Mouse (Mus musculus): ENCODE results near the gene Chn2. TPM values are rescaled to one million over a fixed set of nuclear protein-coding genes. Genes with fewer than 3 reads are reported as not detected.

The Chn2 gene
- total RNA-seq, 2 experiments from 2014 or later: 38.8 to 42.7 TPM

DNA sequence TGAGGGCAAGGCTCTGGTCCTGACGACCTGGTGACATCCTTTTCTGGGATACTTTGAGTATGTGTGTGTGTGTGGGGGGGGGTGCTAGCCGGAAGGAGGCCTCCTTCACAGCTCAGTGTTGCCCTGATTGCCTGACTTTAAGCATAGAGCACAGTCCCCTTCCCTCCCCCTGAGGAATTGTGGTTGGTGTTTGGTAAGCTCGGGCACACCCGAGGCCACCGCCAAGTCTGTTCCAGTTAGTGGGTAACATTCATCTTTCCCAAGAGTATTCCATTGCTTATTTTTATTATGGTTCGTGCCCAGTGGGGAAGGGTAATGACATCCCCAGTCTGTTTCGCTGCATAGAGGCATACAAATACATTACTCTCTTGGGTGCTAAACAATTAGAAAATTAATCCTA, 172.6 kb downstream of the Chn2 start:
- intact Hi-C loops (cut with DNase I): no loop called here
- no peak for DNase-seq (ENCODE audit: low spot score in 2 of 2)

DNA sequence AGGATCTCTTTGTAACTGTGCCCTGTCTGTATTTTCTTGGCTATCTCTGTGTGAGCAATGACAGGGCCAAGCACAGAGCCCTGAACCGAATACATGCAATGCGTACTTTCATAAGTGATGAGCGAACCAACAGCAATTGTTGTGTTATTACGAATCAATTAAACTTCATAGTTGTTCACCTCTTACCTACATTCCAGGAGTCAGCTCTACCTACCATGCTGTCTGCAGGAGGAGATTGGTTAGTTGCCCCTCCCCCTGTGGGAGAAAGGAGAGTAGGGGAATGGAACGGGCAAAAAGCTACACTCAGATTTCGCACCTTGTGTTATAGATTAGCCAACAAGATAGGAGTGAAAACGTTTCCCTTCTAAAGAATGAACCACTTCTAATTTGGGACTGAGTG, 174.4 kb downstream of the Chn2 start:
- no peak for DNase-seq (ENCODE audit: low spot score in 2 of 2)
- intact Hi-C loops (cut with DNase I): no loop called here

DNA sequence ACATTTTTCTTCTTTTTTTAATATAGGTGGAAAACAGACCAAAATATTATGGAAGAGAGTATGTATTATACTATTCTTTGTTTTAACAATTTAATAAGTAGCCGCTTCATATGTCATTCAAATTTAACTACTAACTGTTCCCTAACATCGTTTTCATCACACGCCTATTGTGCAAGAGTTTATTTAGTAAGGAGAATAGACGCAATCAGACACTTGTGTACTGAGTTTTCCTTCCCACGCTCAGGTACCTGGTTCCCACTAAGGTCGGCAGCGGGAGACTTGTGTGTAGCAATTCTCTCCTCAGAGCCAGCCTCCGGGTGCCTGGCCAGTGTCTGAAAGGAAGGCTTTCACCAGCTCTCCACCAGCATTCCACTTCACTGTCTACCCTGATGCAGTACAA, 176.3 kb downstream of the Chn2 start:
- DNase-seq (ENCODE audit: low spot score in 2 of 2): no peak
- intact Hi-C loops (cut with DNase I): no loop called here

DNA sequence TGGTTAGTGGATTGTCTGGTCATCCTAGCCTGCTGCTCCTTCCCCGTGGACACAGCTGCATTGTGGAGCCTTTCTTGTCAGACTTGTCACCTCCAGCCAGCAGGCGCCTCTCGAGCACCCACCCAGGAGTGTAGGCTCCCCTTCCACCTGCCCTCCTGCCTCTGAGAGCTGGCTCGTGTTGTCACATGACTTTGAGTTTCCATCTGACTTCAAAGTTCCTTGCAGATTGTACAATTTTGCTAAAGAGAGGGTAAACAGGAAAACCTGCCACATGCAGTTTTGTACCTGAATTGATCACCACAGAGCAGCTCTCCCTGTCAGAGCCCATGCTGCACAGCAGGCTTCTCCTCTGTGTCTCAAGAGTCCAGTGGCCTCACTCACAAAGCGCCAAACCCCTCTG, 177.2 kb downstream of the Chn2 start:
- DNase-seq (ENCODE audit: low spot score in 2 of 2): no peak
- intact Hi-C loops (cut with DNase I): no loop called here

DNA sequence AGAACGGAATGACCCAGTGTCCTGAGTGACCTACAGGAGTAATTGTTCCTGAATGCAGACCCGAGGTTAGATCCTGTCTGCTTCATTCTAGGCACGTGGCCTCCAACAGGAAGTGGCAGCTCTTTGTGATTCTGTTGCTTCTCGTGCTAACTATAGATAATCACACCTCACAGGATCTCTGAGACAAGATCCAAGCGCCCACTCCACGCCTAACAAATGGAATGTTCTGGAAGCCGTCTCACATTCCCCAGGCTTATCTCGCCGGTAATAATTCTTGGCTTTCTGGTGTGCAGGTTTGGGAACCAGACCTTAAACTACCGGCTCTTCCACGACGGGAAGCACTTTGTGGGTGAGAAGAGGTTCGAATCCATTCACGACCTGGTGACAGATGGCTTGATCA, 180.8 kb downstream of the Chn2 start:
- peak in 1 of 2 experiments; percentile 54 for DNase-seq (ENCODE audit: low spot score in 2 of 2)
- intact Hi-C loops (cut with DNase I): no loop called here

DNA sequence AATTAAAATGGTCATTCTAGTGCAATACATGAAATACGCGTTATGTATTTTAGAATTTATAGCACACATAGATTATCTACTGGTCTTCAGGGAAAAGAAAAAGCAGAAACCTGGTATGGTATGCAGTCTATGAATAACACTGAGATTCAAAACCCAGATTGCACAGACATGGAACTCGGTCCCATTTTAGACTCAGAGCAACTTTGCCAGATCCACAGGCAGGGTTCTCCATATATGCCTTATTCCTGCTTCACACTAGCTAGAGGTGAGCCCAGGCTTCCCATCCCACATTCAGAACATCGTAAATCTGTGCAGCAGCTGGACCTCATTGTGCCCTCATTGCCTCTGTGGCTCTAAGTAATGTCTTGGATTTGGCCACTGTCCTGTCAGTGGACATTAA, 184.2 kb downstream of the Chn2 start:
- intact Hi-C loops (cut with DNase I): no loop called here

DNA sequence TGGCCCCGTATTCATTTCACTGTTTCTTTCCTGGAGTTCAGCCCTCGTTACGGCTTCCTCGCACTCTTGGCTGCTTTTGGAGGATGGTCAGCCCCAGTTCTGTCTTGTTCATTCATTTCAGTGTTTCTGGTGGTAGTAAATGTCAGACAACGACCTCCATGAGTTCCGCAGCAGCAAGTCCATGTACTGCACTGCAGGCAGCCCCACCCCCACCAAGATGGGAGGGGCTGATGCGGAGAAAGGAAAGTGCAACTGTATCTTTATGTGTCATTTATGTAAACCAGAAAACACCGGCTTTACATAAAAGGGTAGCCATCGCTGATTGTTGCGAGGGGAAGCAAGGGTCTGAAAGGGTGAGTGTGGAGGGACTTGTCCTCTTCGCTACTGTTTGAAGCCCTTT, 185.0 kb downstream of the Chn2 start:
- DNase-seq (ENCODE audit: low spot score in 2 of 2): no peak
- intact Hi-C loops (cut with DNase I): no loop called here

More for the DNA sequence above, 184.2 kb downstream of the Chn2 start:
- DNase-seq (ENCODE audit: low spot score in 2 of 2): peak in 1 of 2 experiments; percentile 44

DNA sequence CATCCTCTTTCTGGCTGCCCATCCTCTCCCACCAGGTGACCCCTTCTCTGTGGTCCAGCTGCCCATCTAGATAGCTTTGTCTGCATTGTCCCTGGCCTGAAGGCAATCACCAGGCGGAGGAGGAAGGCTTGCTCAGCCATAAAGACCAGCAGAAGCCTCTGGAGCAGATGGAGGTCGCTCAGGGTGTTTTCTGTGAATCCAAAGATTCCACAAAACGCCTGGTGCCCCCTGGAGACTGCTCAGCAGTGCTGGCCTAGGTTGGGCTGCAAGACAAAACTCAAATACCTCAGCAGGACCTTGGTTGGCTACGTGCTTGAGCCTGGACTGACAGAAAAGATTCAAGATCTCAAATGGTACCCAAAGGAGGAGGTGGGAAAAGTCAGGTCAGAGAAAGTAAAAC, 186.0 kb downstream of the Chn2 start:
- DNase-seq (ENCODE audit: low spot score in 2 of 2): no peak
- intact Hi-C loops (cut with DNase I): loop anchor here (5.0 kb wide), 3 partner anchors 258 to 443 kb away; no protein-coding TSS in a partner anchor

DNA sequence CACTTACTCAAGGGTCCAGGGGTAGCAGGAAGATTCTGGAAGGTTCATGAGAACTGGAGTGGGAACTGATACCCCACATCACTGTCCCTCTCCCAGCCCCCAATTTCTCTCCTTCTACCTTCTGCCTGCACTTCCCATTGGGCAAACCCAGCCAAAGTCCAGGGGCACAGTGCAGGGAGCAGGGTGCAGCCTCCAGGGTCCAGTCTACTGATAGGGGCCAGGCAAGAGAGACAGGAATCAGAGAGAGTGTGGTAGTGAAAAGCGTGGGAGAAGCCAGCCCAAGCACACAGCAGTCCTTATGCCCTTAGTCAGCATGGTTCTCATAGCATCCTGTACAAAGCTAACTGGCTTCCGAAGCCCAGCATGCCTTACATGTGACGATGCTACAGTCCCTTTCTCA, 187.7 kb downstream of the Chn2 start:
- DNase-seq (ENCODE audit: low spot score in 2 of 2): no peak
- intact Hi-C loops (cut with DNase I): loop anchor here (5.0 kb wide), 3 partner anchors 260 to 445 kb away; no protein-coding TSS in a partner anchor

DNA sequence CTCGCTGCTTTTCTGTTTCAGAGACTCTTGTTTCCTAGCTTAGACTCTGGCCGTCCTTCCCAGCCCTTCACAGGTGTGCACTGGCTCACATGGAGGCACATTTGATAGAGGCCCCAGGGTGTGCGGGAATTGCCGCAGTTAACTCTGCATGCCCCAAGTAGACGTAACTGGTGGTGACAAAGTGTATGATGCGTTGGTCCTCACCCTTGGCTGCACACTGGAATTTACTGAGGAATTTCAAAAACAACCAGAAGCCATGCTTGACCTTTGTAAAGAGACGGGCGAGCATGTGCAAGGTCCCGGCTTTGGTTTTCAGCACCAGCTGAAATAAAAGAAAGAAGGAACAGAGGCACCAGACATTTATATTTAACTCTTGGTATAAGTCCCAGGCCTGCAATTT, 189.1 kb downstream of the Chn2 start:
- intact Hi-C loops (cut with DNase I): loop anchor here (2.0 to 5.0 kb wide), 4 partner anchors 194 to 446 kb away; no protein-coding TSS in a partner anchor

DNA sequence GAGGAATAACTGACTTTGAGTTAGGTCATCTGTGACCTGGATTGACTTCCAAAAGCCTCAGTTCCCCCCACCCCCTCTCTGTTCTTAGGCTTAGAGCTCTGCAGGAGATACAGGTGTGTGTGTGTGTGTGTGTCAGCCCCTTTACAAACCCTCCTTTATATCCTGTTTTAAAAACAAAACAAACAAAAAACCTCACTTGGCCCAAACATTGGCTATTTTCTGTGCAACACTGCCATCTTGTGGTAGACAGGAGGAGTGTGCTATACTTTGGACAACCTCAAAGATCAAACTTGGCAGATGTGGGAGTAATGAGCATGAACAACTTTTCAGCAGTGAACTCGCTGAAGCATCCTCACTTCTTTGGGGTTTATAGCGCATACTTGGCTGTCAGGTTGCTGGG, 189.5 kb downstream of the Chn2 start:
- peak; percentile 57 to 62 for DNase-seq (ENCODE audit: low spot score in 2 of 2)
- intact Hi-C loops (cut with DNase I): loop anchor here (2.0 to 5.0 kb wide), 4 partner anchors 194 to 447 kb away; no protein-coding TSS in a partner anchor

More for the DNA sequence above, 189.1 kb downstream of the Chn2 start:
- no peak for DNase-seq (ENCODE audit: low spot score in 2 of 2)

DNA sequence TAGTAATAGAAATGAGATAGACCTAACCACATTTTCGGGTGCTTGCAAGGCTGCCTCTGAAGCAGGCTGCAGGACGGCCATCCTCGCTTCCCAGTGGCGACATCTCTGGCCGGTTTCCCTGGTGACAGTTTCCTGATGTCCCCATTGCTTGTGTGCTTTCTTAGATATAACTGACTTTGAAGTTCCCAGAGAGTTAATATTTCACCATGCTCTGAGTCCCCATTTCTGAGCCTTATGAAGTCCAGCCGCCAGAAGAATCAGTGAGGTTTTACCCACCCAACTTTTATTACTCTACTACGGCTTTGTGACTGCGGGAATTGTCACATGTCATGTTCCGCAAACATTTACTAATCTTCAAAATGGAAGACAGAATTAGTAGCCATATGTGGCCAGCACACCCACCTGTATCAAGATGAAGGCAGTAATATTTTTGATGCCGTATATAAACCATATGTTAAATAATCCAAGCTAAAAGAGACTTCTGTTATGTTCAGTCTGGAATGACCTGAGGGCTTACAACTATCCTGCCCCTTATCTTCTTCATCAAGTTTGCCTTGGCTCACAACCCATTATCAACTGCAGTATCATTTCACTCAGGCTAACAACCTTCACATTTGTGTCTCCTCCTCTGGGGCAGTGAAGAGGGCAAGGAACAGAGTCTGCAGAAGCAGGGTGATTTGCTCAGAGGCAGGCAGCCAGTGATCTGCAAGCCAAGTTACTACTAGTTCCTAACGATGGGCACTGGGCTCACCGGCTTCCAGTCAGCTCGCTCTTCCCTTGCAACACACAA, 192.6 kb downstream of the Chn2 start:
- intact Hi-C loops (cut with DNase I): no loop called here
- no peak for DNase-seq (ENCODE audit: low spot score in 2 of 2)

DNA sequence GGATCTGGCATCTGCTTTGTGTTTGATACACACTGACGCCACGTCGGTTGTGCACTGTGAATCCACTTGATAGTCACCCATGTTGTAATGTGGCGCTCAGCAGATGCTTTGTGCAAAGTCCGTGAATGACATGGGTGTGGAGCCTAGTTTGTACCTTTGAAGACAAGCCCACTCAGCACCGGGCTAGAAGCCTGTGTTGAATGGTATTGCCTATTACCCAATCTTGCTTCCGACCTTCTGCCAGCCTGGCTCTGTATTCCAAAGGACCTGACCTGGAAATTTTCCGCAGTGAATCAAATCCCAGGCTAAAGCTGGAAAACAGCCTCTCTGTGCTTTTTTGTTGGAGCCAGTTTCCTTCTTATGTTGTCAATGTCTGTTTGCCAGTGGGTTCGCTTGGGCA, 197.1 kb downstream of the Chn2 start:
- DNase-seq (ENCODE audit: low spot score in 2 of 2): no peak
- intact Hi-C loops (cut with DNase I): no loop called here

DNA sequence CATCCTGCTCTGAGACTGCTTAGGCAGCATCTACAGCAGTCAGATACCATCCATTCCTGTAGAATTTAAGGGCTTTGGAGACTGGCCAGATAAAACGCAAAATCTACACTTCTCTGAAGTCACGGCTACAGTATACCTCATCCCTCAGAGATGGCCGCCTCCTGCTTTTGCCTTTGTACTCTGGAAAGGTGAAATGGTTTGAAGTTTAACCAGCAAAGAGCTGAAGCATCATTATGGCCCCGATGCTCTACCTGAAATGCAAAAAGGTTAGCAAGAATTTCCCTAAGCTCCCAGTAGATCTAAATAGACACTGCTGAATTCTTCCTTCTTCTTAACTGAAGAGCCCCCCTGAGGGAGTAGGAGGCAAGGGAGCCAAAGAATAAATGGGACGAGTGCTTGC, 202.4 kb downstream of the Chn2 start:
- intact Hi-C loops (cut with DNase I): no loop called here
- DNase-seq (ENCODE audit: low spot score in 2 of 2): peak in 1 of 2 experiments; percentile 46

DNA sequence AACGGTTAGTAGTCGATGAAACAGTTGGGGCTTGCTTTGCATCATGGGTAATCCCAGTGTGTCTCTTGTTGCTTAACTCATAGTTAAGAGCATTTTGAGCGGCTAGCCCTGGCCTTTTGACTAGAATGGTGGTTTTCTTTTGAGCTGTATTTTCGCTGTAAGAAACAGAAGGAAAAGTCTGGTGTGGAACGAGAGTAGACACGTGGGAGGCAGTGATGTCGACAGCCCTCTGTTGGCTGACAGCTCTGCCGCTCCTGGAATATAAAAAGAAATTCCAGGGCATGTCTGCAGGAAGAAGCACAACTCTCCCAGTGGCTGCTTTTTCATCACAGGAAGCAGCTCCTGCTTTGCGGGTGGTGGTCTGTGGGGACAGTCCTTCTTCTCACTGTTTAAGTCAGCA, 202.9 kb downstream of the Chn2 start:
- peak; percentile 71 to 91 for DNase-seq (ENCODE audit: low spot score in 2 of 2)
- intact Hi-C loops (cut with DNase I): no loop called here

DNA sequence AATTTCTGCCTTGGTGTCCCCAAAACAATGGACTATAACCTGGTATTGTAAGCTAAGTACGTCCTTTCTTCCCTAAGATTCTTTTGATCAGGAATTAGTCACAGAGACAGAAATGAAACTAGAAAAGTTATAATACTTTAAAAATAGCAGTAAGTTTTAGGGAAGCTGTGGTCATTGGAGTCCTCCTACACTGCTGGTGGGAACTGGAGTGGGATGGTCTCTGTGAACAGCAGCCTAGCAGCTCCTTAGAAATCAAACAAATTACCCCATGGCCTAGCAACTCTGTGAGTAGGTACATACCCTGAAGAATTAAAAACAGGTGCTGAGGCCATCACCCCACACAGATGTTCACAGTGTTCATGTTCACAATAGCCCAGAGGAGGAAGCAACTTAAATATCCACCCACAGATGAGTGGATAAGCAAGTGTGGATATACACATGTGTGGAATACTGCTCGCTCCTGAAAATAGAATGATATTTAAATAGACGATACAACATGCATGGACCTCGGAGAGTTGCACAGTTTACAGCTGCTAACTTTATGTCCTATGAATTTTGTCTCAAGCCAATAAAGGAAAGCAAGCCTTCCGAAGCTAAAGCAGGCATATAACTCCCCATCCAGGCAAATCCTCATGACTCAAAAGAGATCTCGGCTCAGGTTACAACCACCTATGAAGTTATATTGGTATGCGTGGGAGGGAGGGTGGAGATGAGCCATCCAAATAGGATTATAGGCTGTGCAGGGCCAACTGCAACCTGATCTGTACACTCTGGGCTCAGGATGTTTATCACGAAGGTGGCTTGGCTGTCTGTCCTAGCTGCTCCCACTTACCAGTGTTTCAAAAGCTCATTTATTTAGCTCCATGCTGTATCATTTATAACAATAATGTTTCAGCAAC, 209.2 kb downstream of the Chn2 start:
- DNase-seq (ENCODE audit: low spot score in 2 of 2): no peak
- intact Hi-C loops (cut with DNase I): no loop called here

DNA sequence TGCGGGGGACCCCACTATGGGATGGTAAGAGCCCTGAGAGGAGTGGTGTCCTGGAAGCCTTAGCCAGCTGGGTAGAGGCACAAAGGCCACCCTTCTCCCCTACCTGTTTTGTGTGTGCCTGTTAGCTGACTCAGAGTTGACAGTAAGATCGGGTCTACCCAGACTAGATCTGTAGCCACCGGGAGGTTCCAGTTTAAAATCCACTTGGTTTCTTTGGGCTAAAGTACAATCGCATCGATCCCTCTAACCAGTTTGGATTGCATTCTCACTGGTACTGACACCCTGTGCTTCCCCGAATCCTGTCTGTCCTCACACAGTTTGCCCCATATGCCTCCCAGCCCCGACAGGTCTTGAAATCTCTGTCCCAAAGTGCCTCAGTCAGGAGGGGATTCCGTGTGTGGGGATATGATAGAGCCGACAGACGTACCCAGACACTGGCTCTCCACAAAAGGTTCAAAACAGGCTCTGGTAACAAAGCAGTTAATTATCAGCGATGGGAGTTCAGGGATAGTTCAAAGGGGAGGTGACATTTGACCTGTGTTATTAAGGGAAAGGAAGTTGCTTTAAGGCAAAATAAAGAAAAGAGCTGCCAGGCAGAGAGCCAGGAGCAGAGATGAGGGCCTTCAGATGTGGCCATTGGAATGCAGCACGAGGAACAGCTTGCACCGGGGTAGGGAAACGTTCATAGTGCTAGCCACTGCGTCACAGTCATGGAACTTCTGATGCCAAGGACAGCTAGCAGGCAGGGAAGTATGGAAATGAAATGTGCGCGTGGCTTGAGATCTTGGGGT, 212.2 kb downstream of the Chn2 start:
- intact Hi-C loops (cut with DNase I): loop anchor here (5.0 kb wide), 3 partner anchors 76 to 226 kb away; partner anchors contain the start of gene Prr15
- no peak for DNase-seq (ENCODE audit: low spot score in 2 of 2)

DNA sequence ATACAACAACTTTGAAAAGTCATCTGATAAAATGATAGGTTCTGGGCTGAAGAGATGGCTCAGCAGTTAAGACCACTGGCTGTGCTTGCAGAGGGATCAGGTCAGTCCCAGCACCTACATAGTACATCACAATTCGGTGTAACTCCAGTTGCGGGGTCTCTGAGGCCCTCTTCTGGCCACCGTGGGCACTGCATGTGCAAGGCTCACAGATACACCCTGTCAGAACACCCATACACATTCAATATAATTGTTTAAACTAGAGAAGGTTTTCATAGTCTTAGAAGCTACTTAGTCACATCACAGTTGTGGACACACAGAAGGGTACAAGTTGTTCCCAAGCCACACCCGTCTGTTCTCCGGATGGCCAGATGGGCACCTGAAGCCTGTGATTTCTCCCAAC, 213.9 kb downstream of the Chn2 start:
- intact Hi-C loops (cut with DNase I): loop anchor here (5.0 kb wide), 3 partner anchors 74 to 224 kb away; partner anchors contain the start of gene Prr15
- DNase-seq (ENCODE audit: low spot score in 2 of 2): peak in 1 of 2 experiments; percentile 59

DNA sequence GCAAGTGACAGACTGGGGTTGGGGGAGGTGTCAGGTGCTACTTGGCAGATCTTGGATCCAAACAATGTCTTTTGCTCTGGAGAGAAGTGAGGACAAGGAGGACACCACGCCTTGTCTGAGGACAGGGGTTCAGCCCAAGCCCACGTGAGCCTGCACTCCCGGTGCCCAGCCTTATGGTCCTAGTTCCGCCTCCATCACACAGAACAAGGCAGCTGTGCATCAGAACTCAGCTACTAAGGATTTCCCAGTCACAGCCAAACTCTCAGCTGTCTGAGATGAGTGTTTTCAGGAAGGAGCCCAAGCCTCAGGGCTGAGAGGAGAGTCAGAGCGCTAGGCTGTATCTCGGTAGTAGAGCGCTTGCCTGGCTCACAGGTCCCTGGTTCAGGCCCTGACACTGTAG, 214.5 kb downstream of the Chn2 start:
- DNase-seq (ENCODE audit: low spot score in 2 of 2): peak in 1 of 2 experiments; percentile 65
- intact Hi-C loops (cut with DNase I): loop anchor here (5.0 kb wide), 3 partner anchors 73 to 223 kb away; partner anchors contain the start of gene Prr15
